Mouse (Mus musculus) hindbrain, embryonic 13.5 days (tissue): ENCODE results near the gene Spast. TPM values are rescaled to one million over a fixed set of nuclear protein-coding genes. Genes with fewer than 3 reads are reported as not detected.

ENCODE experiments used
- ATAC-seq: fragments of 200-750 bp; cut with Nextera tagmentation; 2 replicates; pipeline ENCODE4 v1.8.0; 2017; ENCODE audit warnings: moderate TSS enrichment; ENCODE audit not compliant: low FRiP score
- H3K27ac ChIP-seq: fragments of 300-500 bp; sonication (generic); 2 replicates; pipeline ENCODE4 v1.5.1; 2015; ENCODE audit warnings: inconsistent platforms, mild to moderate bottlenecking, moderate library complexity
- H3K27me3 ChIP-seq: fragments of 300-500 bp; sonication (generic); 2 replicates; pipeline ENCODE4 v1.6.1; 2015; ENCODE audit warnings: mild to moderate bottlenecking, inconsistent platforms
- H3K36me3 ChIP-seq: fragments of 300-500 bp; sonication (generic); 2 replicates; pipeline ENCODE4 v1.6.1; 2015; ENCODE audit warnings: mild to moderate bottlenecking, inconsistent platforms
- H3K4me1 ChIP-seq: fragments of 300-500 bp; sonication (generic); replicated peaks from 2 replicates; pipeline ENCODE4 v1.6.1; 2015; ENCODE audit warnings: inconsistent platforms
- H3K4me2 ChIP-seq: fragments of 300-500 bp; sonication (generic); 2 replicates; pipeline ENCODE4 v1.6.1; 2015; ENCODE audit warnings: inconsistent platforms, mild to moderate bottlenecking, moderate library complexity
- H3K4me3 ChIP-seq: fragments of 300-500 bp; sonication (generic); 2 replicates; pipeline ENCODE4 v1.5.1; 2015; ENCODE audit warnings: mild to moderate bottlenecking, inconsistent platforms
- H3K9ac ChIP-seq: fragments of 300-500 bp; sonication (generic); 2 replicates; pipeline ENCODE4 v1.6.1; 2015; ENCODE audit warnings: mild to moderate bottlenecking, inconsistent platforms
- H3K9me3 ChIP-seq: fragments of 300-500 bp; sonication (generic); 2 replicates; pipeline ENCODE4 v1.6.1; 2016; ENCODE audit warnings: inconsistent platforms
- WGBS: fragments of 180-500 bp; shearing (Covaris S2); methylation state at CpG from one replicate; pipeline ENCODE4 v1.1.7; 2015; 5-methylcytosine and 5-hydroxymethylcytosine counted together
- polyA plus RNA-seq: library from polyadenylated mRNA; unstranded; fragments of >200 nt; fragmentation: Nextera tagmentation; extraction: Ambion mirVana; gene quantifications from 2 replicates; pipeline ENCODE4 v1.2.1, GENCODE M21; 2015

Gene Spast
- polyA plus RNA-seq, 1 experiment from 2014 or later = 27.1 TPM

DNA sequence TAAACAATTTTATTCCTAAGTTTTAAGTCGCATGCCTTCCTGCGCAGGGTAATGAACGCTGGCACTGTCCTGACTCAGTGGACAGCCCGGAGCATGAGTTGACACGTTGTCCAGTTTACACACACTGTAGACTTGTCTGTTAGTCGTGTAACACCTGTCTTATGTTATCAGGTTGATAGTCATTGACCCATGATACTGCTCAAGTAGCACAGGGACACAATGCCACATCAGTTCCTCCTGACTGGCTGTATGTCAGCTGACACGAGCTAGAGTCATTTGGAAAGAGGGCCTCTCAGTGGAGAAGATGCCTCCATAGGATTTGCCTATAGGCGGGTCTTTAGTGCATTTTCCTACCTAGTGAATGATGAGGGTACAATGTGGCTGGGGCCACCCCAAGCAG, 67.7 kb downstream of the Spast start:
- WGBS = 91% methylated on average over 8 of the region's 8 CpGs
- H3K4me2 ChIP-seq = no peak overlapping the region
- ATAC-seq = no peak
- H3K9me3 ChIP-seq = no peaks in the 10 kb centered on the region
- no peak overlapping the region for H3K4me3 ChIP-seq
- no peaks in the 10 kb centered on the region for H3K27me3 ChIP-seq
- peaks cover 75% of the 10 kb centered on the region for H3K36me3 ChIP-seq
- no peak overlapping the region for H3K9ac ChIP-seq
- H3K27ac ChIP-seq = no peak overlapping the region
- no peaks in the 10 kb centered on the region for H3K4me1 ChIP-seq

DNA sequence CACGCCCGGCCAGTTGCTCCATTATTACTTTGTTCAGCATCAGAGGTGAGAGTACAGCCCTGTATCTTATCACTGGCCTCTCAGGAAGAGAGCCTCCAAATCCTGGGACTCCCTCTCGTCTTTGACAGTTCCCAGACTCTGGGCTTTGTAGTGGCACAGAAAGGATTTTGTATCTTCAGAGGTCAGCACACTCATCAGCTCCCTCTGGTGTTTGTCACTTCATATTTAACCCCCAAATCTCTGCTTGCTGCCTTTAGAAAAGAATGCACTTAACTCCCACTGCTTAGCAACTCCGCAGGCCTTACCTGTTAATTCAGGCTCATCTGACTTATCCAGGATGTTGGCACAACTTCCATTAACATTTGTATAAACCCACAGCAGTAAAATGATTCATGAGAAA, 70.9 kb downstream of the Spast start:
- Histone ChIP-seq H3K27me3 (no peaks in the 10 kb centered on the region), H3K4me3 (no peak overlapping the region), H3K36me3 (peaks cover 76% of the 10 kb centered on the region), H3K4me1 (no peaks in the 10 kb centered on the region), H3K27ac (no peak overlapping the region), H3K9ac (no peak overlapping the region), H3K9me3 (no peaks in the 10 kb centered on the region), H3K4me2 (no peak overlapping the region)
- 69% methylated on average over 4 of the region's 4 CpGs for WGBS
- ATAC-seq = no peak

DNA sequence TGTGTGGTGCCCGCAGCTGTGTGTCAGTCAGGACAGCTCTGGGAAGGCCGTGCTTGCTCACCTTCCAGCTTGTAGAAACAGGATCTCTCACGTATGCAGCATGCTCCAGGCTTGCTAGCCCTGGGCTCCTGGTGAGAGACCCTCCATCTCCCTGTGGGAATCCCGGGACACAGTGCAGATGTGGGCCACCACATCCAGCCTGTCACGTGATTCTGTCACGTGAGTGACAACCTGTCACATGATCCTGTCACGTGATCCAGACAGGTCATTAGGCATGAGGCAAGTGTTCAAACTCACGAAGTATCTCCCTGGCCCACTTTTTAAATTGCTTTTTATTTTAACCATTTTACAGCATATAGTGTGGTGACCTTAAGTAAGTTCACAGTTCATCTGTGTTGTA, 74.5 kb downstream of the Spast start:
- no peak overlapping the region for H3K4me3 ChIP-seq
- H3K36me3 ChIP-seq = peaks cover 84% of the 10 kb centered on the region
- no peaks in the 10 kb centered on the region for H3K4me1 ChIP-seq
- no peaks in the 10 kb centered on the region for H3K27me3 ChIP-seq
- no peak for ATAC-seq
- H3K27ac ChIP-seq = no peak overlapping the region
- 86% methylated on average over 8 of the region's 8 CpGs for WGBS
- H3K4me2 ChIP-seq = no peak overlapping the region
- H3K9me3 ChIP-seq = no peaks in the 10 kb centered on the region
- no peak overlapping the region for H3K9ac ChIP-seq

DNA sequence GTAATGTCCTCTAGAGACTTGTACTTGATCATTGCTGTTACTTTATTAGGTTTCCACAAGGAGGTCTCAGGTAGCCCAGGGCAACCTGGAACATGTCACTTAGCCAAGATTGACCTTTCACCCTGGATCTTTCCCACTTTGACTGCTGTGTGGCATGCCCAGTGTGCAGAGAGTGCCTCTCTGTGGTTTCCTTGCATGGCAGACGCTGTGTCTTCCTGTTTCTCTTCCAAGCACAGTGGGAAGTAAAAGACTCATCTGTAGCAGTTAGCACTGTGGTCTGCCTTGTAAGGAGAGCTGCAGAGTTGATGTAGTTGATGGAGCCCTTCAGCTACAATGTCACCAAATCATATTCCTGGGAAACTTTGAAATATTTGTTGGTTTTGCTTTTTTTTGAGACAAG, 75.9 kb downstream of the Spast start:
- ATAC-seq = no peak
- Histone ChIP-seq H3K36me3 (peaks cover 85% of the 10 kb centered on the region), H3K4me2 (no peak overlapping the region), H3K27ac (no peak overlapping the region), H3K4me3 (no peak overlapping the region), H3K4me1 (no peaks in the 10 kb centered on the region), H3K27me3 (no peaks in the 10 kb centered on the region), H3K9me3 (no peaks in the 10 kb centered on the region), H3K9ac (no peak overlapping the region)
- 72% methylated on average over 1 of the region's 1 CpGs for WGBS

DNA sequence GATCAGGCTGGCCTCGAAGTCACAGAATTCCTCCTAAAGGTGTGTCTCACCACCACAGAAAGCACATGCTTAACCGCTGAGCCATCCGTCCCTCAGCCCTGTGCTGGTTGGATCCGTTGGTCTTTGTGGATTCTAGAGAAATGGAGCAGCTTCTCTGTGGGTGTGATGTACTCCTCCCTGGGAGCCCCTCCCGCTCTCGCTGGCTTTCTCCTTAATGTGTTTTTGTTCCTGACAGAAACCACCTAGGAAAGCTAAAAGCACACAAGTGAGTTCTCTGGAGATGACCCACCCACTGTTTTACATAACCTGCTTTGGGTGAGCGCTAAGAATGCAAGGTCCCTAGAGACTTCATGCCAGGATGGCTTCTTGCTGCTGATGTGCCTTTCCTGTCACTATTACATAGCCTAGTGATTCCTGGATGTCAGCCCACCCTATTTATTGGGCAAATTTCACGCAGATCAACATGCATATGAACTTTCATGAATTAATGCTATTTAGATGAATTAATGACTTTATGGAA, 78.1 kb downstream of the Spast start:
- ATAC-seq = no peak
- Histone ChIP-seq H3K4me3 (no peak overlapping the region), H3K36me3 (peaks cover 79% of the 10 kb centered on the region), H3K27me3 (no peaks in the 10 kb centered on the region), H3K9ac (no peak overlapping the region), H3K4me2 (no peak overlapping the region), H3K4me1 (no peaks in the 10 kb centered on the region), H3K9me3 (no peaks in the 10 kb centered on the region), H3K27ac (no peak overlapping the region)
- WGBS = 91% methylated on average over 8 of the region's 8 CpGs

DNA sequence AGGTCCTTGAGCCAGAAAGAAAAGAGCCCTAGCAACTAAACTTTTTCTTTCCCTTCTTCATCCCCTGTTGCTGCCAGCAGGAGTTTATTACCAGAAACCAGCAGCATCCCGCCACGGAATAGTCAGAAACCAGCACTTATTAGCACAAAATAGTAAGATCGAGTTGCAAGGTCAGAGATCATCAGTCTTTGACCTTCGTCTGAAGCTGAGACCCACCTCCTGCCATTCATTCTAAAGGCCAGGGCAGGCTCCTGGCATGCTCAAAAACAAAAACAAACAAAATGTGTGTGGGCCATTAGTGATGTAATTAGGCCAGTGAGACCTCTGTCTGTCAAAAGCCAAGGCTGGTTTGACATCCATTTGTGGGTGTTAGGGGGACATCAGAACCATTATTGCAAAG, 79.4 kb downstream of the Spast start:
- Histone ChIP-seq H3K27ac (no peak overlapping the region), H3K4me3 (no peak overlapping the region), H3K9me3 (no peaks in the 10 kb centered on the region), H3K9ac (no peak overlapping the region), H3K4me2 (no peak overlapping the region), H3K27me3 (no peaks in the 10 kb centered on the region), H3K4me1 (no peaks in the 10 kb centered on the region), H3K36me3 (peaks cover 76% of the 10 kb centered on the region)
- 29% methylated on average over 4 of the region's 4 CpGs for WGBS
- ATAC-seq = no peak

DNA sequence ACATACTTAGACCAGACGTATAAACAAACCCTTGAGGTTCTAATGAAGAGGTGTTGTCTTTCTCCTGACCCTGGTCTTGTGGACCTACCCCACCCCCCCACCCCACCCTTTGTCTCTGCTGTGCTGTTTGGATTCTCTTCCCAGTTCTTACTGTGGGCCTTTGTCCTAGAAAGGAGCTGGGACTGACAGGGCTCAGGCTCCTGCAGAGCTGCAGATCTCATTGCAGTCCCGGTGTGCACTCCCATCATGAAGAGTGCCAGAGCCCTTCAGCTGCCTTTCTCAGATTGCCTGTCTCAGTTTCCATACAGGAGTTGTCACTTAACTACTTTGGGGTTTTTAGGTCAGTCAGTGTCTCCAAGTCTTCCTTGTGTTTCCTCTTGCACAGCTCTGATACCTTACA, 81.9 kb downstream of the Spast start:
- Histone ChIP-seq H3K4me1 (peaks cover 7% of the 10 kb centered on the region; the same call in 1 of the 2 replicates), H3K27me3 (no peaks in the 10 kb centered on the region), H3K27ac (no peak overlapping the region), H3K4me2 (no peak overlapping the region), H3K9ac (no peak overlapping the region), H3K9me3 (no peaks in the 10 kb centered on the region), H3K36me3 (peaks cover 66% of the 10 kb centered on the region), H3K4me3 (no peak overlapping the region)
- WGBS = 67% methylated on average over 2 of the region's 2 CpGs
- no peak for ATAC-seq

DNA sequence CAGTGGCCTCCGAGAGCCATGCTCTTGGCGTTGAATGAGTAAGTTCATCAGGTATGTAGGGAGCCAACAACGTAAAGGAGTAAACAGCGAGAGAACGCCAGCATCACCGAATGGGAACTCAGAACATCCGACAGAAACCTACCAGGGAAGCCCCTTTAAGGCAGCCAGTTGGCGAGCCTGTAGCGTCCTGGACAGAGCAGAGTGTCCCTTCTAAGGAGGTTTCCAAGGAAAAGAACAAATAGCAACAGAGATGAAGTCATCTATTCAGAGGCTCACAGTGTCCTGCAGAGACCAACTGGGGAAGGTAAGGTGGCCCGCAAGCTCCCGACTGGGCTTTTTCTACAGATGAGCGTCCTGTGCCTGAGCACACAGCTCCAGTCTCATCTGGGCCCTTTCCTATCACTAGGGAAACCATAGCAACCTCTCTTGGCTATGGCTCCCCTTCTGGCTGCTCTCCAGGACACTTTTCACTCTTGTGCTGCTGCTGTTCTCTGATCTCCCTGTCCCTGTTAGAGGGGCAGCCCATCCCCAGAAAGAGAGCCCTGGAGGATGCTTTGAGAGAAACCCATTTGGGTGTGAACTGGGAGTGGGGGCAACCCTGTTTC, 85.7 kb downstream of the Spast start:
- 50% methylated on average over 12 of the region's 12 CpGs for WGBS
- H3K4me2 ChIP-seq = no peak overlapping the region
- H3K9ac ChIP-seq = no peak overlapping the region
- no peaks in the 10 kb centered on the region for H3K9me3 ChIP-seq
- H3K4me3 ChIP-seq = no peak overlapping the region
- peaks cover 7% of the 10 kb centered on the region; the same call in 1 of the 2 replicates for H3K4me1 ChIP-seq
- 0 out of 2 replicates have a peak overlapping the region, but pooled peaks have one; percentile 15 for H3K27ac ChIP-seq
- peak; percentile 90 for ATAC-seq
- peaks cover 60% of the 10 kb centered on the region for H3K36me3 ChIP-seq
- no peaks in the 10 kb centered on the region for H3K27me3 ChIP-seq

DNA sequence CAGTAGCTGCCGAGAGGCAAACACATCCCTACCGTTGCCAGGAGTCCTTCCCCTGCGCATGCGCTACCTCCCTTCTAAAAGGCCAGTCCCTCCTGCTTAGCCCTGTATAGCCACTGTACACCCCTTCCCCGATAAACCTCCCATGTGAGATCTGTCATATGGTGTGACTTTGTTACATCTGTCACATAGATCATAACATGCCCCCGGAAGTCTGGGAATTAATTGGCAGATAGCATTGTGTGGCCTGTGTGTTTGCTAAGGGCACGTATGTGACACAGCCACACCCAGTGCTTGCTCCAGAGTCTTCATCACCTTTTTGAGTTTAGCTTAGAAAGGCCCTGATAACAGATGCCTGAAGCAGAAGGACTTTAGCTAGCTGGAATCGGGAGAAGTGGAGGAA, 91.3 kb downstream of the Spast start:
- H3K27ac ChIP-seq = no peak overlapping the region
- H3K36me3 ChIP-seq = peaks cover 23% of the 10 kb centered on the region
- 90% methylated on average over 8 of the region's 8 CpGs for WGBS
- H3K4me1 ChIP-seq = no peaks in the 10 kb centered on the region
- no peak overlapping the region for H3K9ac ChIP-seq
- H3K27me3 ChIP-seq = no peaks in the 10 kb centered on the region
- no peak for ATAC-seq
- no peak overlapping the region for H3K4me2 ChIP-seq
- no peaks in the 10 kb centered on the region for H3K9me3 ChIP-seq
- H3K4me3 ChIP-seq = no peak overlapping the region

DNA sequence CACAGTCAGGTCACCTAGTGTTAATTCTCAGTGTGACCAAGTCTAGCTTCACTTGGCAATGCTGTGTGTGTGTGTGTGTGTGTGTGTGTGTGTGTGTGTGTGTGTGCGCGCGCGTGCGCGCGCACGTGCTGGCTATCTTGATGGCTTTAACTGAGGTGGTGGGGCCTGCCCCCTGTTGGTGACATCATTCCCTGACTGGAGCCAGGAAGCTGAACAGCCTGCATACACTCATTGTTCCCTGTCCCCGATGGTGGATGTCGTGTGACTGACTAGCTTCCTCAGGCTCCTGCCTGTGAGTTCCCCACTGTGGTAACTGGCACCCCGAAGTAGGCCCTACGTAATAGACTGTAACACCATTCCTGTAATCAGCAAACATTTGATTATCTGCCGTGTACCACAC, 92.7 kb downstream of the Spast start:
- no peak overlapping the region for H3K4me3 ChIP-seq
- WGBS = 65% methylated on average over 13 of the region's 13 CpGs
- H3K4me2 ChIP-seq = no peak overlapping the region
- no peak for ATAC-seq
- H3K9ac ChIP-seq = no peak overlapping the region
- no peaks in the 10 kb centered on the region for H3K27me3 ChIP-seq
- H3K4me1 ChIP-seq = no peaks in the 10 kb centered on the region
- no peak overlapping the region for H3K27ac ChIP-seq
- no peaks in the 10 kb centered on the region for H3K9me3 ChIP-seq
- H3K36me3 ChIP-seq = peaks cover 22% of the 10 kb centered on the region

DNA sequence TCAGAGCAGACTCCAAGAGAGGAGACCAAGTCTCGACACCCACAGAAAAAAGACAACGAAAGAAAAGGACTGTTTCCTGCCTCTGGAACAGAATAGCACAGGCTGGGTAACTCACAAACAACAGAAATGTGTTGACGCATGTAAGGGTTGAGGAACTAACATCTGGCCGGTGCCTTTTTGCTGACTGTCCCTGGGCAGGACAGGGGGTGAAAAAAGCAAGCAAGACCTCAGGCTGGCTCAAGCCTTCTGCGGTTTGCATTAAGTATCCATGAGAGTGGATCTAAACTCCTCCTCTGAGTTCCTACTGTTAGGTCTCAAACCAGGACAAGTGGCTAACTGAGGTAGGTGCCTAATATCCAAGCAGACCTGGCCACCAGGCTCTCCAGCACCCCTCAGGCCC, 93.8 kb downstream of the Spast start:
- 84% methylated on average over 5 of the region's 5 CpGs for WGBS
- no peak overlapping the region for H3K27ac ChIP-seq
- H3K27me3 ChIP-seq = no peaks in the 10 kb centered on the region
- ATAC-seq = no peak
- no peak overlapping the region for H3K4me3 ChIP-seq
- H3K9ac ChIP-seq = no peak overlapping the region
- H3K4me2 ChIP-seq = no peak overlapping the region
- no peaks in the 10 kb centered on the region for H3K9me3 ChIP-seq
- H3K4me1 ChIP-seq = no peaks in the 10 kb centered on the region
- H3K36me3 ChIP-seq = peaks cover 12% of the 10 kb centered on the region

DNA sequence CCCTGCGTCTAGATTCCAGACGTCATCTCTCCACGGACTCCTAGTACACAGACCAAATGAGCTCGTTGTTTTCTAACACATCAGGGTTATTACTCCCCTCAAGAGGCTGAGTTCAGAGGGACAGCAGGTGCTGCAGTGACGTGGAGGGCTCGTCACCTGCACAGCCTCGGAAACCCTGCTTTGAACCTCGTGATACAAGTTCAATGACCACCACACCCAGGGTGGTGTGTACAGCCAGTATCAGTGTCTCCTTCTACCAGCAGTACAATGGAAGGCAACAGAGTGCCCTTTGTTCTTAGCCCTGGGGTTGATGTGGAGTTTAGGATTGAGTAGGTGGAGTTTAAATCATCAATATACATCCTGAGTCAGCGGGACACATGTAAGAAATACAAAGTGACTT, 99.0 kb downstream of the Spast start:
- WGBS = 91% methylated on average over 9 of the region's 9 CpGs
- no peak overlapping the region for H3K27ac ChIP-seq
- H3K4me1 ChIP-seq = no peaks in the 10 kb centered on the region
- H3K4me3 ChIP-seq = no peak overlapping the region
- no peak overlapping the region for H3K4me2 ChIP-seq
- H3K27me3 ChIP-seq = no peaks in the 10 kb centered on the region
- ATAC-seq = no peak
- H3K9ac ChIP-seq = no peak overlapping the region
- no peaks in the 10 kb centered on the region for H3K36me3 ChIP-seq
- H3K9me3 ChIP-seq = no peaks in the 10 kb centered on the region

DNA sequence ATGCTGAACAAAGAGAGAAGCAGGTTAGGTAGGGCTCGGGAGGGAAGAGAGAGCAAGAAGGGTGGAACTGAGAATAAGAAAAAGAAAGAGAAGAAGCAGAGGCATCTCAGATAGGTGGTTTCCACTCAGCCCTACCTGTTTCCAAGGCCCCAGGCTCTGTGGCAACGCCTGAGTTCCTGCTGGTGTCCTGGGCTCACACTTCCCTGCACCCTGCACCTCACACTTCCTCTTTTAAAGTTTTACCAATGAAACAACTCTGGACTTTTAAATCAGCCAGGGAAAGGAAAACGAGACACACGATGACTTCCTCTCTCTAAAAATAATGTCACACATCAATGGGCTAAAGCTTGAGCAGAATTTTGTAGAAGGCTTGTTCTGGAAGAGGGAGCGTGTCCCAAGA, 101.7 kb downstream of the Spast start:
- Histone ChIP-seq H3K9me3 (no peaks in the 10 kb centered on the region), H3K9ac (no peak overlapping the region), H3K4me2 (no peak overlapping the region), H3K4me1 (no peaks in the 10 kb centered on the region), H3K27ac (no peak overlapping the region), H3K27me3 (no peaks in the 10 kb centered on the region), H3K36me3 (no peaks in the 10 kb centered on the region), H3K4me3 (no peak overlapping the region)
- WGBS = 78% methylated on average over 5 of the region's 5 CpGs
- ATAC-seq = no peak
